Mouse (Mus musculus): ENCODE measurements at regions not wholly inside any gene's neighbourhood (a gene's known extent, or its start where the extent isn't known, plus 50 kb on each side); places are given as distances from the start of the nearest gene placed in this dataset.

GRCm38 (mm10) chr1:181289385-181290035 lies 62.9 kb upstream of the Cnih3 start:
- H3K36me3 ChIP-seq (ENCODE audit: insufficient read depth): no peaks in the 10 kb centered on the region
- no peaks in the 10 kb centered on the region for H3K4me1 ChIP-seq (ENCODE audit: insufficient read depth)
- H3K9me3 ChIP-seq (ENCODE audit: low read depth, low read length): no peaks in the 10 kb centered on the region
- H3K27ac ChIP-seq (ENCODE audit: low read depth): no peak overlapping the region
- H3K4me2 ChIP-seq: no peak overlapping the region
- no peak for TF ChIP-seq CTCF (IDR thresholded peaks at IDR 0.05; ENCODE audit: low read depth)
- no peaks in the 10 kb centered on the region for H3K27me3 ChIP-seq (ENCODE audit: insufficient read depth, low read length)
- DNase-seq: peak; percentile 16
- ATAC-seq (ENCODE audit: insufficient read depth): no peak
- no peak overlapping the region for H3K4me3 ChIP-seq (ENCODE audit: low read depth, low read length)
- H3K9ac ChIP-seq: no peak overlapping the region
- WGBS: 37% methylated on average over 13 of the region's 13 CpGs

GRCm38 (mm10) chr1:181291202-181291601 lies 61.2 kb upstream of the Cnih3 start:
- no peak overlapping the region for H3K4me2 ChIP-seq
- no peak for DNase-seq
- H3K36me3 ChIP-seq (ENCODE audit: insufficient read depth): no peaks in the 10 kb centered on the region
- H3K27me3 ChIP-seq (ENCODE audit: insufficient read depth, low read length): no peaks in the 10 kb centered on the region
- ATAC-seq (ENCODE audit: insufficient read depth): no peak
- 55% methylated on average over 6 of the region's 6 CpGs for WGBS
- TF ChIP-seq CTCF (IDR thresholded peaks at IDR 0.05; ENCODE audit: low read depth): no peak
- H3K27ac ChIP-seq (ENCODE audit: low read depth): no peak overlapping the region
- H3K4me1 ChIP-seq (ENCODE audit: insufficient read depth): no peaks in the 10 kb centered on the region
- no peak overlapping the region for H3K9ac ChIP-seq
- H3K9me3 ChIP-seq (ENCODE audit: low read depth, low read length): no peaks in the 10 kb centered on the region
- H3K4me3 ChIP-seq (ENCODE audit: low read depth, low read length): no peak overlapping the region

GRCm38 (mm10) chr1:181291966-181292365 lies 60.5 kb upstream of the Cnih3 start:
- H3K27ac ChIP-seq (ENCODE audit: low read depth): no peak overlapping the region
- no peak overlapping the region for H3K4me2 ChIP-seq
- DNase-seq (no peak), ATAC-seq (ENCODE audit: insufficient read depth) (no peak)
- TF ChIP-seq CTCF (IDR thresholded peaks at IDR 0.05; ENCODE audit: low read depth): no peak
- H3K36me3 ChIP-seq (ENCODE audit: insufficient read depth): no peaks in the 10 kb centered on the region
- H3K27me3 ChIP-seq (ENCODE audit: insufficient read depth, low read length): no peaks in the 10 kb centered on the region
- WGBS: 68% methylated on average over 5 of the region's 5 CpGs
- H3K4me3 ChIP-seq (ENCODE audit: low read depth, low read length): no peak overlapping the region
- no peaks in the 10 kb centered on the region for H3K9me3 ChIP-seq (ENCODE audit: low read depth, low read length)
- no peak overlapping the region for H3K9ac ChIP-seq
- no peaks in the 10 kb centered on the region for H3K4me1 ChIP-seq (ENCODE audit: insufficient read depth)

- Histone ChIP-seq H3K9ac (no peak overlapping the region), H3K27me3 (ENCODE audit: insufficient read depth, low read length) (no peaks in the 10 kb centered on the region), H3K4me1 (ENCODE audit: insufficient read depth) (no peaks in the 10 kb centered on the region), H3K9me3 (ENCODE audit: low read depth, low read length) (no peaks in the 10 kb centered on the region), H3K4me2 (no peak overlapping the region), H3K36me3 (ENCODE audit: insufficient read depth) (no peaks in the 10 kb centered on the region), H3K4me3 (ENCODE audit: low read depth, low read length) (no peak overlapping the region), H3K27ac (ENCODE audit: low read depth) (no peak overlapping the region)
- DNase-seq (no peak), ATAC-seq (ENCODE audit: insufficient read depth) (no peak)
- WGBS: 71% methylated on average over 16 of the region's 16 CpGs
- TF ChIP-seq CTCF (IDR thresholded peaks at IDR 0.05; ENCODE audit: low read depth): no peak
Measured at GRCm38 (mm10) chr1:181293079-181293865, 59.2 kb upstream of the Cnih3 start.

- H3K27me3 ChIP-seq (ENCODE audit: insufficient read depth, low read length): no peaks in the 10 kb centered on the region
- no peak for TF ChIP-seq CTCF (IDR thresholded peaks at IDR 0.05; ENCODE audit: low read depth)
- H3K4me2 ChIP-seq: no peak overlapping the region
- H3K9ac ChIP-seq: no peak overlapping the region
- H3K4me1 ChIP-seq (ENCODE audit: insufficient read depth): no peaks in the 10 kb centered on the region
- no peak overlapping the region for H3K27ac ChIP-seq (ENCODE audit: low read depth)
- no peak overlapping the region for H3K4me3 ChIP-seq (ENCODE audit: low read depth, low read length)
- 85% methylated on average over 4 of the region's 4 CpGs for WGBS
- H3K9me3 ChIP-seq (ENCODE audit: low read depth, low read length): no peaks in the 10 kb centered on the region
- no peaks in the 10 kb centered on the region for H3K36me3 ChIP-seq (ENCODE audit: insufficient read depth)
- ATAC-seq (ENCODE audit: insufficient read depth) (no peak), DNase-seq (no peak)
Measured at GRCm38 (mm10) chr1:181295651-181296050, 56.8 kb upstream of the Cnih3 start.

GRCm38 (mm10) chr1:181298063-181298462 lies 54.4 kb upstream of the Cnih3 start:
- ATAC-seq (ENCODE audit: insufficient read depth): no peak
- Histone ChIP-seq H3K4me1 (ENCODE audit: insufficient read depth) (no peaks in the 10 kb centered on the region), H3K9ac (no peak overlapping the region), H3K4me2 (no peak overlapping the region), H3K9me3 (ENCODE audit: low read depth, low read length) (no peaks in the 10 kb centered on the region), H3K4me3 (ENCODE audit: low read depth, low read length) (no peak overlapping the region), H3K27ac (ENCODE audit: low read depth) (no peak overlapping the region), H3K27me3 (ENCODE audit: insufficient read depth, low read length) (no peaks in the 10 kb centered on the region), H3K36me3 (ENCODE audit: insufficient read depth) (no peaks in the 10 kb centered on the region)
- 44% methylated on average over 5 of the region's 5 CpGs for WGBS
- peak; percentile 18 for DNase-seq
- no peak for TF ChIP-seq CTCF (IDR thresholded peaks at IDR 0.05; ENCODE audit: low read depth)

- no peak for ATAC-seq (ENCODE audit: insufficient read depth)
- WGBS: 89% methylated on average over 14 of the region's 14 CpGs
- H3K4me3 ChIP-seq (ENCODE audit: low read depth, low read length): no peak overlapping the region
Measured at GRCm38 (mm10) chr1:181299075-181299665, 53.3 kb upstream of the Cnih3 start.

More at GRCm38 (mm10) chr1:181299075-181299665, 53.3 kb upstream of the Cnih3 start:
- DNase-seq: no peak
- Histone ChIP-seq H3K9ac (no peak overlapping the region), H3K27ac (ENCODE audit: low read depth) (no peak overlapping the region), H3K36me3 (ENCODE audit: insufficient read depth) (no peaks in the 10 kb centered on the region), H3K27me3 (ENCODE audit: insufficient read depth, low read length) (no peaks in the 10 kb centered on the region), H3K4me2 (no peak overlapping the region), H3K4me1 (ENCODE audit: insufficient read depth) (no peaks in the 10 kb centered on the region), H3K9me3 (ENCODE audit: low read depth, low read length) (no peaks in the 10 kb centered on the region)
- TF ChIP-seq CTCF (IDR thresholded peaks at IDR 0.05; ENCODE audit: low read depth): no peak
